Mouse (Mus musculus): ENCODE measurements around the gene Gm20388. TPM values are rescaled to one million over a fixed set of nuclear protein-coding genes. Genes with fewer than 3 reads are reported as not detected.

Gm20388 gene
- polyA plus RNA-seq, 1 experiment from 2014 or later, result 3.6 TPM

- H3K9me3 ChIP-seq, result no peaks in the 10 kb centered on the region
- peak overlapping the region; percentile 71 for H3K27ac ChIP-seq (replicated peaks)
- H3K27me3 ChIP-seq (replicated peaks; ENCODE audit: low read depth, poor library complexity, severe bottlenecking), result no peaks in the 10 kb centered on the region
- no peak for DNase-seq (ENCODE audit: low spot score)
- H3K4me3 ChIP-seq, result no peak overlapping the region
- WGBS, result 84% methylated on average over 2 of the region's 2 CpGs
- peaks cover 5% of the 10 kb centered on the region for H3K36me3 ChIP-seq (replicated peaks)
- H3K4me1 ChIP-seq, result peaks cover 20% of the 10 kb centered on the region
Observed at GRCm38 (mm10) chr8:121832061-121832460, 1921.4 kb downstream of the Gm20388 start.

- no peaks in the 10 kb centered on the region for H3K9me3 ChIP-seq
- H3K27me3 ChIP-seq (replicated peaks; ENCODE audit: low read depth, poor library complexity, severe bottlenecking), result no peaks in the 10 kb centered on the region
- peak overlapping the region; percentile 76 for H3K27ac ChIP-seq (replicated peaks)
- H3K4me3 ChIP-seq, result no peak overlapping the region
- H3K36me3 ChIP-seq (replicated peaks), result peaks cover 5% of the 10 kb centered on the region
- 24% methylated on average over 6 of the region's 6 CpGs for WGBS
- DNase-seq (ENCODE audit: low spot score), result peak; percentile 62
- peaks cover 20% of the 10 kb centered on the region for H3K4me1 ChIP-seq
Observed at GRCm38 (mm10) chr8:121832503-121832902, 1921.9 kb downstream of the Gm20388 start.

GRCm38 (mm10) chr8:121841242-121841641, 1930.6 kb downstream of the Gm20388 start:
- Histone ChIP-seq H3K27me3 (replicated peaks; ENCODE audit: low read depth, poor library complexity, severe bottlenecking) (no peaks in the 10 kb centered on the region), H3K9me3 (no peaks in the 10 kb centered on the region), H3K27ac (replicated peaks) (no peak overlapping the region), H3K36me3 (replicated peaks) (peaks cover 37% of the 10 kb centered on the region), H3K4me3 (no peak overlapping the region), H3K4me1 (no peaks in the 10 kb centered on the region)
- WGBS, result 57% methylated on average over 8 of the region's 8 CpGs
- DNase-seq (ENCODE audit: low spot score), result peak; percentile 54

- Histone ChIP-seq H3K9me3 (no peaks in the 10 kb centered on the region), H3K4me3 (no peak overlapping the region), H3K4me1 (no peaks in the 10 kb centered on the region), H3K27me3 (replicated peaks; ENCODE audit: low read depth, poor library complexity, severe bottlenecking) (no peaks in the 10 kb centered on the region), H3K36me3 (replicated peaks) (peaks cover 37% of the 10 kb centered on the region), H3K27ac (replicated peaks) (no peak overlapping the region)
- DNase-seq (ENCODE audit: low spot score), result no peak
- WGBS, result 92% methylated on average over 8 of the region's 8 CpGs
Observed at GRCm38 (mm10) chr8:121842064-121842955, 1931.7 kb downstream of the Gm20388 start.

GRCm38 (mm10) chr8:121843184-121843733, 1932.6 kb downstream of the Gm20388 start:
- no peak for DNase-seq (ENCODE audit: low spot score)
- WGBS, result 76% methylated on average over 3 of the region's 3 CpGs
- Histone ChIP-seq H3K27me3 (replicated peaks; ENCODE audit: low read depth, poor library complexity, severe bottlenecking) (no peaks in the 10 kb centered on the region), H3K4me3 (no peak overlapping the region), H3K27ac (replicated peaks) (no peak overlapping the region), H3K4me1 (no peaks in the 10 kb centered on the region), H3K9me3 (no peaks in the 10 kb centered on the region), H3K36me3 (replicated peaks) (peaks cover 37% of the 10 kb centered on the region)

- Histone ChIP-seq H3K27ac (replicated peaks) (no peak overlapping the region), H3K9me3 (no peaks in the 10 kb centered on the region), H3K4me3 (no peak overlapping the region), H3K27me3 (replicated peaks; ENCODE audit: low read depth, poor library complexity, severe bottlenecking) (no peaks in the 10 kb centered on the region), H3K36me3 (replicated peaks) (peaks cover 37% of the 10 kb centered on the region), H3K4me1 (no peaks in the 10 kb centered on the region)
- DNase-seq (ENCODE audit: low spot score), result no peak
- 63% methylated on average over 7 of the region's 7 CpGs for WGBS
Observed at GRCm38 (mm10) chr8:121844765-121845164, 1934.1 kb downstream of the Gm20388 start.

GRCm38 (mm10) chr8:121846815-121847214, 1936.2 kb downstream of the Gm20388 start:
- no peak overlapping the region for H3K27ac ChIP-seq (replicated peaks)
- no peaks in the 10 kb centered on the region for H3K9me3 ChIP-seq
- H3K4me3 ChIP-seq, result no peak overlapping the region
- DNase-seq (ENCODE audit: low spot score), result no peak
- peaks cover 29% of the 10 kb centered on the region for H3K36me3 ChIP-seq (replicated peaks)
- peaks cover 16% of the 10 kb centered on the region for H3K4me1 ChIP-seq
- no peaks in the 10 kb centered on the region for H3K27me3 ChIP-seq (replicated peaks; ENCODE audit: low read depth, poor library complexity, severe bottlenecking)

- no peaks in the 10 kb centered on the region for H3K9me3 ChIP-seq
- peaks cover 24% of the 10 kb centered on the region for H3K36me3 ChIP-seq (replicated peaks)
- 77% methylated on average over 10 of the region's 10 CpGs for WGBS
- no peak for DNase-seq (ENCODE audit: low spot score)
- peaks cover 19% of the 10 kb centered on the region for H3K4me1 ChIP-seq
- no peak overlapping the region for H3K27ac ChIP-seq (replicated peaks)
- 0 out of 2 replicates have a peak, but pooled peaks cover 4% of the 10 kb centered on the region for H3K27me3 ChIP-seq (replicated peaks; ENCODE audit: low read depth, poor library complexity, severe bottlenecking)
- no peak overlapping the region for H3K4me3 ChIP-seq
Observed at GRCm38 (mm10) chr8:121847261-121847822, 1936.7 kb downstream of the Gm20388 start.

GRCm38 (mm10) chr8:121847987-121848386, 1937.3 kb downstream of the Gm20388 start:
- Histone ChIP-seq H3K27me3 (replicated peaks; ENCODE audit: low read depth, poor library complexity, severe bottlenecking) (0 out of 2 replicates have a peak, but pooled peaks cover 6% of the 10 kb centered on the region), H3K27ac (replicated peaks) (no peak overlapping the region), H3K9me3 (no peaks in the 10 kb centered on the region), H3K4me1 (peaks cover 19% of the 10 kb centered on the region), H3K36me3 (replicated peaks) (peaks cover 18% of the 10 kb centered on the region), H3K4me3 (no peak overlapping the region)
- no peak for DNase-seq (ENCODE audit: low spot score)
- 74% methylated on average over 6 of the region's 6 CpGs for WGBS

- DNase-seq (ENCODE audit: low spot score), result no peak
- Histone ChIP-seq H3K9me3 (no peaks in the 10 kb centered on the region), H3K4me1 (peaks cover 19% of the 10 kb centered on the region), H3K36me3 (replicated peaks) (peaks cover 14% of the 10 kb centered on the region), H3K27me3 (replicated peaks; ENCODE audit: low read depth, poor library complexity, severe bottlenecking) (0 out of 2 replicates have a peak, but pooled peaks cover 11% of the 10 kb centered on the region), H3K4me3 (no peak overlapping the region), H3K27ac (replicated peaks) (no peak overlapping the region)
- WGBS, result 66% methylated on average over 10 of the region's 10 CpGs
Observed at GRCm38 (mm10) chr8:121848495-121848894, 1937.9 kb downstream of the Gm20388 start.

GRCm38 (mm10) chr8:121849303-121849702, 1938.7 kb downstream of the Gm20388 start:
- 0 out of 2 replicates have a peak, but pooled peaks cover 12% of the 10 kb centered on the region for H3K27me3 ChIP-seq (replicated peaks; ENCODE audit: low read depth, poor library complexity, severe bottlenecking)
- H3K27ac ChIP-seq (replicated peaks), result no peak overlapping the region
- no peak overlapping the region for H3K4me3 ChIP-seq
- H3K9me3 ChIP-seq, result no peaks in the 10 kb centered on the region
- DNase-seq (ENCODE audit: low spot score), result no peak
- peaks cover 10% of the 10 kb centered on the region for H3K36me3 ChIP-seq (replicated peaks)
- 75% methylated on average over 9 of the region's 9 CpGs for WGBS
- H3K4me1 ChIP-seq, result peaks cover 19% of the 10 kb centered on the region

- DNase-seq (ENCODE audit: low spot score), result peak; percentile 87
- peaks cover 6% of the 10 kb centered on the region for H3K36me3 ChIP-seq (replicated peaks)
- H3K4me3 ChIP-seq, result no peak overlapping the region
- H3K27ac ChIP-seq (replicated peaks), result no peak overlapping the region
- 0 out of 2 replicates have a peak, but pooled peaks cover 12% of the 10 kb centered on the region for H3K27me3 ChIP-seq (replicated peaks; ENCODE audit: low read depth, poor library complexity, severe bottlenecking)
- H3K9me3 ChIP-seq, result no peaks in the 10 kb centered on the region
- peaks cover 19% of the 10 kb centered on the region for H3K4me1 ChIP-seq
- 20% methylated on average over 6 of the region's 6 CpGs for WGBS
Observed at GRCm38 (mm10) chr8:121850018-121850417, 1939.4 kb downstream of the Gm20388 start.

All from embryonic facial prominence, embryonic 10.5 days (tissue).